Comparison of ENCODE assay signal across 13 mouse cellular contexts in the genomic region with DNA sequence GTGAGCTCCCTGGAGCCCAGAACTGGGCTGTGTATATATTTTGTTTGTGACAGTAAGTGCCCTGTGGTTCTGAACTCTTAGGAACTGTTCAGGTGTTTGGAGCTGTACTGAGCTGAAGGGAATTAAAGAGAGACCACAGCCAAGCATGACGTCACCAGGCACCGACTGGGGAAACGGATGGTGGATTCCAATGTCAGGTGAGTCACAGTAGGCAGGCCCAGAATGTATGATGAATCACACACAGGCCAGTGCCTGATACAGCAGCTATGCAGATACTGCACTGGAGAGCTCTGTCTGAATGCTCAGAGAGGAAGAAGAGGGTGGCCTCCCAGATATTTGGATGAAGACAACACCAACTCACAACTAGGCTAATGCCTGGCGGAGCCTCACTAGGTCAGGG. TPM values are rescaled to one million over a fixed set of nuclear protein-coding genes. Genes with fewer than 3 reads are reported as not detected.
DNase-seq lines count a peak whose midpoint lies in the region; ATAC-seq and TF ChIP-seq lines count a peak whose summit lies in the region.
"Had no signal": no experiment of that assay in that cellular context is flagged by ENCODE, and none has a peak within 500 bp of the region (broad histone marks: within the 10 kb centered on the region; RNA-seq: fewer than 3 reads in every experiment).

No protein-coding gene starts in this region.

- H3K4me3 ChIP-seq in lung, postnatal 0 days (ENCODE audit: low read depth, low read length), result no peak overlapping the region
- H3K4me3 ChIP-seq in stomach, embryonic 15.5 days (replicated peaks), result no peak overlapping the region
- H3K4me3 ChIP-seq: forebrain, embryonic 10.5 days had no signal

- H3K9me3 ChIP-seq in lung, postnatal 0 days (ENCODE audit: low read length), result no peaks in the 10 kb centered on the region
- no peaks in the 10 kb centered on the region for H3K9me3 ChIP-seq in stomach, embryonic 15.5 days
- H3K9me3 ChIP-seq: forebrain, embryonic 10.5 days had no signal

- no peak overlapping the region for H3K9ac ChIP-seq in lung, postnatal 0 days (replicated peaks; ENCODE audit: low read depth)
- H3K9ac ChIP-seq in stomach, embryonic 15.5 days, result no peak overlapping the region
- H3K9ac ChIP-seq: liver, embryonic 14.5 days had no signal

- no peak overlapping the region for H3K4me2 ChIP-seq in lung, postnatal 0 days (replicated peaks; ENCODE audit: low read depth, low read length)
- no peak overlapping the region for H3K4me2 ChIP-seq in stomach, embryonic 15.5 days

- H3K36me3 ChIP-seq in lung, postnatal 0 days (ENCODE audit: insufficient read depth, low read length), result no peaks in the 10 kb centered on the region
- H3K36me3 ChIP-seq in stomach, embryonic 15.5 days, result no peaks in the 10 kb centered on the region
- H3K36me3 ChIP-seq: forebrain, embryonic 10.5 days had no signal

- no peaks in the 10 kb centered on the region for H3K4me1 ChIP-seq in lung, postnatal 0 days (ENCODE audit: insufficient read depth, low read depth, low read length)
- H3K4me1 ChIP-seq in stomach, embryonic 15.5 days, result peaks cover 5% of the 10 kb centered on the region; the same call in 1 of the 2 replicates
- H3K4me1 ChIP-seq: forebrain, embryonic 10.5 days had no signal

- 49% methylated on average over 4 of the region's 4 CpGs for WGBS in lung, postnatal 0 days
- 43% methylated on average over 4 of the region's 4 CpGs for WGBS in stomach, embryonic 15.5 days

- no peak overlapping the region for H3K27ac ChIP-seq in lung, postnatal 0 days (ENCODE audit: low read length)
- H3K27ac ChIP-seq in stomach, embryonic 15.5 days, result no peak overlapping the region
- H3K27ac ChIP-seq: forebrain, embryonic 10.5 days; liver, embryonic 14.5 days had no signal

- H3K27me3 ChIP-seq in lung, postnatal 0 days (replicated peaks; ENCODE audit: insufficient read depth, low read length), result no peaks in the 10 kb centered on the region
- no peaks in the 10 kb centered on the region for H3K27me3 ChIP-seq in stomach, embryonic 15.5 days (replicated peaks)

- ATAC-seq in cerebellum, adult (ENCODE audit: insufficient number of reproducible peaks, low FRiP score, low TSS enrichment), result no peak
- peak; percentile 64 for ATAC-seq in lung, postnatal 0 days
- ATAC-seq in stomach, embryonic 15.5 days (ENCODE audit: insufficient read depth, low FRiP score, low read depth), result peak; percentile 80
- ATAC-seq: CD4-positive, CD25-positive, alpha-beta regulatory T cell, adult 4 months; hindbrain, embryonic 16.5 days had no signal

- TF ChIP-seq EP300 in lung, postnatal 0 days (IDR thresholded peaks at IDR 0.05), result no peak

- no peak for TF ChIP-seq CTCF in lung, postnatal 0 days (IDR thresholded peaks at IDR 0.05)

- peak; percentile 13 for DNase-seq in cerebellum, adult 8-10 months
- DNase-seq in lung, postnatal 0 days (ENCODE audit: low spot score), result peak; percentile 73
- DNase-seq in lung, postnatal 4 days, result no peak
- DNase-seq in c-Kit-positive CD71-negative TER-119-negative erythroid progenitor cells, embryonic 14.5 days (ENCODE audit: low read depth), result peak; percentile 7
- no peak for DNase-seq in embryo, embryonic 9.5 days (ENCODE audit: extremely low spot score)
- DNase-seq in gastrocnemius, postnatal 36 days, result no peak
- DNase-seq: thymus, adult 18-20 months had no signal

- intact Hi-C loops in gastrocnemius, postnatal 36 days (cut with DNase I), result no loop called here

RNA-seq across cellular contexts. Expression of a gene that starts 46.6 kb away (rescaled TPM):
- polyA plus RNA-seq in lung, postnatal 0 days (2015; fragmentation: Nextera tagmentation; extraction: Ambion mirVana), result 44.7 and 45.3 TPM in 2 replicates
- 124 and 134 TPM in 2 replicates for polyA plus RNA-seq in stomach, embryonic 15.5 days (2015; fragmentation: Nextera tagmentation; extraction: Ambion mirVana)
- total RNA-seq in gastrocnemius, postnatal 36 days (2021), result 10 to 100 TPM; 11.9 to 15.1 TPM

RNA-seq across cellular contexts. Expression of a gene that starts 52.2 kb away (rescaled TPM):
- 234 and 251 TPM in 2 replicates for polyA plus RNA-seq in lung, postnatal 0 days (2015; fragmentation: Nextera tagmentation; extraction: Ambion mirVana)
- 521 and 550 TPM in 2 replicates for polyA plus RNA-seq in stomach, embryonic 15.5 days (2015; fragmentation: Nextera tagmentation; extraction: Ambion mirVana)
- total RNA-seq in gastrocnemius, postnatal 36 days (2021), result 10 to 100 TPM; 23.0 to 26.7 TPM

Comparison
In these comparisons a context has a peak if more than half of its experiments do, and no peak if none do; other contexts are left out.
1. DNase-seq: peak in cerebellum, adult 8-10 months (single experiment), lung, postnatal 0 days (single experiment) and c-Kit-positive CD71-negative TER-119-negative erythroid progenitor cells, embryonic 14.5 days (single experiment); none in lung, postnatal 4 days (0 of 2), embryo, embryonic 9.5 days (single experiment) and gastrocnemius, postnatal 36 days (0 of 2).